Mouse (Mus musculus): ENCODE measurements around the gene Spint5. TPM values are rescaled to one million over a fixed set of nuclear protein-coding genes. Genes with fewer than 3 reads are reported as not detected.

The Spint5 gene
- total RNA-seq, 2 experiments from 2014 or later: not detected

Other genes with a start within 250 kb of the Spint5 start
Only the 30 nearest of the 31 such genes appear.
- not detected in 2 replicates for gene Trp53tg5, start 241.6 kb upstream of the Spint5 start, total RNA-seq (2015)
- not detected in 2 replicates for gene Trp53tg5, start 241.6 kb upstream of the Spint5 start, total RNA-seq (2017)
- gene Dbndd2, start 229.2 kb upstream of the Spint5 start, total RNA-seq (2015): 3.2 and 7.9 TPM in 2 replicates
- 1.4 and 2.0 TPM in 2 replicates for gene Dbndd2, start 229.2 kb upstream of the Spint5 start, total RNA-seq (2017)
- 69.0 and 70.8 TPM in 2 replicates for gene Pigt, start 217.8 kb upstream of the Spint5 start, total RNA-seq (2015)
- gene Pigt, start 217.8 kb upstream of the Spint5 start, total RNA-seq (2017): 30.8 and 43.0 TPM in 2 replicates
- gene Wfdc2, start 152.9 kb upstream of the Spint5 start, total RNA-seq (2015): not detected in 2 replicates
- not detected in 2 replicates for gene Wfdc2, start 152.9 kb upstream of the Spint5 start, total RNA-seq (2017)
- gene Spint3, start 141.8 kb upstream of the Spint5 start, total RNA-seq (2015): not detected in 2 replicates
- not detected in 2 replicates for gene Spint3, start 141.8 kb upstream of the Spint5 start, total RNA-seq (2017)
- not detected in 2 replicates for gene Wfdc6a, start 129.9 kb upstream of the Spint5 start, total RNA-seq (2015)
- gene Wfdc6a, start 129.9 kb upstream of the Spint5 start, total RNA-seq (2017): not detected in 2 replicates
- not detected in 2 replicates for gene Eppin, start 121.7 kb upstream of the Spint5 start, total RNA-seq (2015)
- not detected in 2 replicates for gene Eppin, start 121.7 kb upstream of the Spint5 start, total RNA-seq (2017)
- not detected in 2 replicates for gene Wfdc6b, start 101.8 kb upstream of the Spint5 start, total RNA-seq (2015)
- gene Wfdc6b, start 101.8 kb upstream of the Spint5 start, total RNA-seq (2017): not detected in 2 replicates
- gene Wfdc8, start 101.7 kb upstream of the Spint5 start, total RNA-seq (2015): not detected in 2 replicates
- gene Wfdc8, start 101.7 kb upstream of the Spint5 start, total RNA-seq (2017): not detected in 2 replicates
- not detected in 2 replicates for gene Wfdc16, start 76.5 kb upstream of the Spint5 start, total RNA-seq (2015)
- gene Wfdc16, start 76.5 kb upstream of the Spint5 start, total RNA-seq (2017): not detected in 2 replicates
- gene Wfdc10, start 59.3 kb upstream of the Spint5 start, total RNA-seq (2015): not detected in 2 replicates
- not detected in 2 replicates for gene Wfdc10, start 59.3 kb upstream of the Spint5 start, total RNA-seq (2017)
- not detected in 2 replicates for gene Wfdc9, start 58.7 kb upstream of the Spint5 start, total RNA-seq (2015)
- gene Wfdc9, start 58.7 kb upstream of the Spint5 start, total RNA-seq (2017): not detected in 2 replicates
- not detected in 2 replicates for gene Wfdc11, start 41.2 kb upstream of the Spint5 start, total RNA-seq (2015)
- not detected in 2 replicates for gene Wfdc11, start 41.2 kb upstream of the Spint5 start, total RNA-seq (2017)
- not detected in 2 replicates for gene Wfdc13, start 30.2 kb upstream of the Spint5 start, total RNA-seq (2015)
- not detected in 2 replicates for gene Wfdc13, start 30.2 kb upstream of the Spint5 start, total RNA-seq (2017)
- not detected in 2 replicates for gene Spint4, start 16.8 kb upstream of the Spint5 start, total RNA-seq (2015)
- not detected in 2 replicates for gene Spint4, start 16.8 kb upstream of the Spint5 start, total RNA-seq (2017)
- 1.0 TPM in 1 of 2 replicates, not detected in the other for gene Wfdc3, start 30.6 kb downstream of the Spint5 start, total RNA-seq (2015)
- not detected in 2 replicates for gene Wfdc3, start 30.6 kb downstream of the Spint5 start, total RNA-seq (2017)
- gene Dnttip1, start 30.7 kb downstream of the Spint5 start, total RNA-seq (2015): 27.3 and 28.5 TPM in 2 replicates
- 18.5 and 27.0 TPM in 2 replicates for gene Dnttip1, start 30.7 kb downstream of the Spint5 start, total RNA-seq (2017)
- 330 and 340 TPM in 2 replicates for gene Ube2c, start 54.6 kb downstream of the Spint5 start, total RNA-seq (2015)
- gene Ube2c, start 54.6 kb downstream of the Spint5 start, total RNA-seq (2017): 228 and 247 TPM in 2 replicates
- gene Tnnc2, start 64.7 kb downstream of the Spint5 start, total RNA-seq (2015): not detected in 2 replicates
- gene Tnnc2, start 64.7 kb downstream of the Spint5 start, total RNA-seq (2017): not detected in 2 replicates
- 5.2 and 5.5 TPM in 2 replicates for gene Snx21, start 70.5 kb downstream of the Spint5 start, total RNA-seq (2015)
- 3.2 and 5.0 TPM in 2 replicates for gene Snx21, start 70.5 kb downstream of the Spint5 start, total RNA-seq (2017)
- gene Acot8, start 89.6 kb downstream of the Spint5 start, total RNA-seq (2015): 20.4 and 20.8 TPM in 2 replicates
- 28.8 and 28.9 TPM in 2 replicates for gene Acot8, start 89.6 kb downstream of the Spint5 start, total RNA-seq (2017)
- 2.3 and 3.4 TPM in 2 replicates for gene Zswim3, start 89.8 kb downstream of the Spint5 start, total RNA-seq (2015)
- gene Zswim3, start 89.8 kb downstream of the Spint5 start, total RNA-seq (2017): 1.7 and 3.4 TPM in 2 replicates
- 5.7 and 6.4 TPM in 2 replicates for gene Zswim1, start 107.4 kb downstream of the Spint5 start, total RNA-seq (2015)
- gene Zswim1, start 107.4 kb downstream of the Spint5 start, total RNA-seq (2017): 2.9 TPM in 2 replicates
- gene Spata25, start 113.2 kb downstream of the Spint5 start, total RNA-seq (2015): not detected in 2 replicates
- not detected in 2 replicates for gene Spata25, start 113.2 kb downstream of the Spint5 start, total RNA-seq (2017)
- 192 and 200 TPM in 2 replicates for gene Ctsa, start 117.6 kb downstream of the Spint5 start, total RNA-seq (2015)
- 224 and 228 TPM in 2 replicates for gene Ctsa, start 117.6 kb downstream of the Spint5 start, total RNA-seq (2017)
- 2.7 and 3.4 TPM in 2 replicates for gene Neurl2, start 118.2 kb downstream of the Spint5 start, total RNA-seq (2015)
- 1.6 and 1.8 TPM in 2 replicates for gene Neurl2, start 118.2 kb downstream of the Spint5 start, total RNA-seq (2017)
- 3.8 and 7.1 TPM in 2 replicates for gene Pltp, start 142.4 kb downstream of the Spint5 start, total RNA-seq (2015)
- gene Pltp, start 142.4 kb downstream of the Spint5 start, total RNA-seq (2017): 1.8 and 3.6 TPM in 2 replicates
- gene Pcif1, start 164.0 kb downstream of the Spint5 start, total RNA-seq (2015): 38.4 and 47.1 TPM in 2 replicates
- gene Pcif1, start 164.0 kb downstream of the Spint5 start, total RNA-seq (2017): 31.2 and 33.4 TPM in 2 replicates
- 15.6 and 16.1 TPM in 2 replicates for gene Zfp335, start 196.5 kb downstream of the Spint5 start, total RNA-seq (2015)
- 9.4 and 10.0 TPM in 2 replicates for gene Zfp335, start 196.5 kb downstream of the Spint5 start, total RNA-seq (2017)
- gene Mmp9, start 225.5 kb downstream of the Spint5 start, total RNA-seq (2015): 326 and 367 TPM in 2 replicates
- gene Mmp9, start 225.5 kb downstream of the Spint5 start, total RNA-seq (2017): 217 and 317 TPM in 2 replicates

Measured in megakaryocyte, adult 5-6 weeks (primary cell).